Comparison of ENCODE assay signal across 11 mouse cellular contexts in genomic region chr11:116336393-116336792, GRCm38 (mm10). TPM values are rescaled to one million over a fixed set of nuclear protein-coding genes. Genes with fewer than 3 reads are reported as not detected.
DNase-seq lines count a peak whose midpoint lies in the region; ATAC-seq lines count a peak whose summit lies in the region.
"Had no signal": no experiment of that assay in that cellular context is flagged by ENCODE, and none has a peak within 500 bp of the region (broad histone marks: within the 10 kb centered on the region; RNA-seq: fewer than 3 reads in every experiment).

No protein-coding gene starts in this region.

- H3K36me3 ChIP-seq in liver, embryonic 11.5 days (ENCODE audit: control insufficient read depth, insufficient read depth, low read length) = no peaks in the 10 kb centered on the region
- peaks cover 32% of the 10 kb centered on the region for H3K36me3 ChIP-seq in hindbrain, embryonic 13.5 days
- H3K36me3 ChIP-seq in midbrain, embryonic 15.5 days (replicated peaks) = no peaks in the 10 kb centered on the region
- H3K36me3 ChIP-seq: heart, embryonic 10.5 days; stomach, embryonic 15.5 days had no signal

- DNase-seq in cerebellum, postnatal 10 days = peak; percentile 59 to 60
- DNase-seq in cerebellum, adult 9-11 months = no peak
- no peak for DNase-seq in liver, embryonic 11.5 days (ENCODE audit: low spot score)
- no peak for DNase-seq in liver
- DNase-seq in thymus, postnatal 14 days = no peak
- no peak for DNase-seq in thymus, postnatal 4 days

- H3K4me1 ChIP-seq in liver, embryonic 11.5 days (replicated peaks; ENCODE audit: control insufficient read depth, insufficient read depth, low read length) = peaks cover 26% of the 10 kb centered on the region
- H3K4me1 ChIP-seq in hindbrain, embryonic 13.5 days (replicated peaks) = peaks cover 58% of the 10 kb centered on the region
- peaks cover 49% of the 10 kb centered on the region for H3K4me1 ChIP-seq in midbrain, embryonic 15.5 days

- no peak overlapping the region for H3K27ac ChIP-seq in liver, embryonic 11.5 days (ENCODE audit: low read depth, low read length)
- H3K27ac ChIP-seq in hindbrain, embryonic 13.5 days = peak overlapping the region; percentile 83; the same call in 1 of the 2 replicates
- H3K27ac ChIP-seq in midbrain, embryonic 15.5 days = no peak overlapping the region; the same call in 1 of the 2 replicates
- H3K27ac ChIP-seq: stomach, embryonic 15.5 days had no signal

- ATAC-seq in liver, embryonic 11.5 days (replicated peaks; ENCODE audit: low FRiP score) = no peak
- ATAC-seq in hindbrain, embryonic 13.5 days (ENCODE audit: low FRiP score) = no peak
- ATAC-seq in midbrain, embryonic 15.5 days (replicated peaks) = no peak

- H3K27me3 ChIP-seq in liver, embryonic 11.5 days (replicated peaks; ENCODE audit: control insufficient read depth, insufficient read depth, low read length) = peaks cover 36% of the 10 kb centered on the region
- peaks cover 35% of the 10 kb centered on the region for H3K27me3 ChIP-seq in hindbrain, embryonic 13.5 days
- H3K27me3 ChIP-seq in midbrain, embryonic 15.5 days (replicated peaks) = peaks cover 10% of the 10 kb centered on the region
- H3K27me3 ChIP-seq: Patski had no signal

- H3K4me3 ChIP-seq in liver, embryonic 11.5 days (ENCODE audit: low read depth, low read length) = no peak overlapping the region
- H3K4me3 ChIP-seq in hindbrain, embryonic 13.5 days = no peak overlapping the region
- peak overlapping the region; percentile 51; the same call in 1 of the 2 replicates for H3K4me3 ChIP-seq in midbrain, embryonic 15.5 days

- no peak overlapping the region for H3K9ac ChIP-seq in liver, embryonic 11.5 days (ENCODE audit: low read depth, low read length)
- peak overlapping the region; percentile 51; the same call in 1 of the 2 replicates for H3K9ac ChIP-seq in hindbrain, embryonic 13.5 days
- H3K9ac ChIP-seq in midbrain, embryonic 15.5 days = peak overlapping the region; percentile 41

- H3K4me2 ChIP-seq in liver, embryonic 11.5 days = peak overlapping the region; percentile 100; the same call in 1 of the 2 replicates
- H3K4me2 ChIP-seq in hindbrain, embryonic 13.5 days = peak overlapping the region; percentile 95
- H3K4me2 ChIP-seq in midbrain, embryonic 15.5 days = peak overlapping the region; percentile 98

- no peaks in the 10 kb centered on the region for H3K9me3 ChIP-seq in liver, embryonic 11.5 days (ENCODE audit: control insufficient read depth, low read length)
- no peaks in the 10 kb centered on the region for H3K9me3 ChIP-seq in hindbrain, embryonic 13.5 days
- H3K9me3 ChIP-seq in midbrain, embryonic 15.5 days = no peaks in the 10 kb centered on the region
- H3K9me3 ChIP-seq: heart, embryonic 10.5 days; stomach, embryonic 15.5 days had no signal

- WGBS in liver, embryonic 11.5 days = 84% methylated on average over 4 of the region's 4 CpGs
- 71% methylated on average over 4 of the region's 4 CpGs for WGBS in hindbrain, embryonic 13.5 days
- 77% methylated on average over 4 of the region's 4 CpGs for WGBS in midbrain, embryonic 15.5 days

RNA-seq across cellular contexts. Expression of gene Foxj1, which starts 1.2 kb away (rescaled TPM):
- polyA plus RNA-seq in liver, embryonic 11.5 days (2014; fragmentation: Nextera tagmentation; extraction: Ambion mirVana) = 1.2 and 1.3 TPM in 2 replicates
- polyA plus RNA-seq in hindbrain, embryonic 13.5 days (2015; fragmentation: Nextera tagmentation; extraction: Ambion mirVana) = 14.2 and 24.3 TPM in 2 replicates
- 17.4 and 20.4 TPM in 2 replicates for polyA plus RNA-seq in midbrain, embryonic 15.5 days (2015; fragmentation: Nextera tagmentation; extraction: Ambion mirVana)

RNA-seq across cellular contexts. Expression of gene Exoc7, which starts 29.4 kb away (rescaled TPM):
- 47.4 and 51.3 TPM in 2 replicates for polyA plus RNA-seq in liver, embryonic 11.5 days (2014; fragmentation: Nextera tagmentation; extraction: Ambion mirVana)
- polyA plus RNA-seq in hindbrain, embryonic 13.5 days (2015; fragmentation: Nextera tagmentation; extraction: Ambion mirVana) = 94.4 and 97.5 TPM in 2 replicates
- polyA plus RNA-seq in midbrain, embryonic 15.5 days (2015; fragmentation: Nextera tagmentation; extraction: Ambion mirVana) = 109 and 110 TPM in 2 replicates

RNA-seq across cellular contexts. Expression of gene Galr2, which starts 55.7 kb away (rescaled TPM):
- 0.11 TPM in 1 of 2 replicates, not detected in the other for polyA plus RNA-seq in liver, embryonic 11.5 days (2014; fragmentation: Nextera tagmentation; extraction: Ambion mirVana)
- 0.27 and 0.56 TPM in 2 replicates for polyA plus RNA-seq in hindbrain, embryonic 13.5 days (2015; fragmentation: Nextera tagmentation; extraction: Ambion mirVana)
- 0.45 and 0.57 TPM in 2 replicates for polyA plus RNA-seq in midbrain, embryonic 15.5 days (2015; fragmentation: Nextera tagmentation; extraction: Ambion mirVana)

Comparison
In these comparisons a context has a peak if more than half of its experiments do, and no peak if none do; other contexts are left out.
1. DNase-seq: peak in cerebellum, postnatal 10 days (2 of 2); none in cerebellum, adult 9-11 months (single experiment), liver, embryonic 11.5 days (single experiment), liver (single experiment), thymus, postnatal 14 days (single experiment) and thymus, postnatal 4 days (single experiment).
2. Peak in every context shown above with its lines, with median percentiles within 50 percentile points of each other: H3K4me2 ChIP-seq.